Mouse (Mus musculus) B cell, adult 62 days (primary cell): ENCODE results near the gene Clec4a1. TPM values are rescaled to one million over a fixed set of nuclear protein-coding genes. Genes with fewer than 3 reads are reported as not detected.

ENCODE experiments used
- total RNA-seq: library from RNA; stranded (reverse); gene quantifications from 4 replicates; pipeline ENCODE4 v1.2.4, GENCODE M21; 2023

Clec4a1 gene
- total RNA-seq: 0.47 to 1.5 TPM (median 1.2 TPM) in 4 replicates

DNA sequence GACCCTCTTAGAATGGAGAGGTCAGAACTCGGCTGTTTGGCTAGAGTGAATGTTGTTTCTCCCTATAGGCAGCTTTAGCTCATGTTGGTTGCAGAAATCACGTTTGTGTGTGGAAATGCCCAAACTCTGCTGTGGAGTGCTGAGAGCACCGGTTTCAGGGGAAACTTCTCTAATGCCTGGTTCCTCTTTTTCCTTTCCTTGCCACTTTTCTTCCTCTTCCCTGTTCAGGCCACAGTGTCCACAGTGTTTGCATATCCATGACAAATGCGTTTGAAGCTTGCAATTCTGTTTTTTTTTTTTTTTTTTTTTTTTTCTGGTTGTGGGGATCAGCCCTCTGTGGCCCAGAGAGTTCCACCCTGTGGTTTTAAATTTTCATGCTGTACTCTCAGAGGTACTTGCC lies at the start of gene Clec4a1:
Gene Clec4a1 (plus strand): TSS at position 398 of the 400 bp plus-strand sequence.

DNA sequence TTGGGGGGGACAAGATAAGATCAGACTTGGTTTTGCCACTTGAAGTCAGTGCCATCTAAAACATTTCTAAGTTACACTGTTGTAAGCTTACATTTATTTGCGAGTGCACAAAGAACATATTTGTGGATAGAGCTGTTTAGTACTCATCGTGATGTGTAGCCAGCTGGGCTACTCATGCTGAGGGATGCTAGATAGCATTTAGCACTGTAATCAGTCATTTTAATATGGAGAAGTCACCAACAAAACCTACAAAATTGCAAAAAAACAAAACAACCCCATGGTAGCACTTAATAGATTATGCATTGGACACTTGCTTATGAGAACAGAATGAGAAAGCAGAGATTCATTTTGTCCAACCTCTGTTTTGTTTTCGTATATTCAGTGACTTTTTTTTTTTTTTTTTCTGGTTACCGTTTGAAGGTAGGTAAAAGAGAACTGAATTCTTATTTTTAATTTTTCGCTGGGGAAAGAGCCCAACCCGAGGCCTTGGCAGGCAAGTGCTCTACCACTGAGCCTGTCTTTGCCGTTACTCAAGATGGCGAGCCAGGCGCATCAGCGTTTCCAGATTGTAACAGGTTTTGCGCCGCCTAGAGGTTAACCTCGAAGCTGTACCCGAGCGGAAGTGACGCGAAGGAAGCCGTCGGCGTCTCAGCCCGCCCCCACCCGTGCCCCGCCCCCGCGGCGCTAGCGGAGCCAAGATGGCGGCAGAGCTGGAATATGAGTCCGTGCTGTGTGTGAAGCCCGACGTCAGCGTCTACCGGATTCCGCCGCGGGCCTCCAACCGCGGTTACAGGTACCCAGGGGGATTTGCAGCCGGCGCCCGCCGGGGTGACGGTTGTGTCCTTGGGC lies 47.6 kb upstream of the Clec4a1 start, which contains the start of gene Necap1:
Gene Necap1 (plus strand): TSS at position 604 of the 849 bp plus-strand sequence.

DNA sequence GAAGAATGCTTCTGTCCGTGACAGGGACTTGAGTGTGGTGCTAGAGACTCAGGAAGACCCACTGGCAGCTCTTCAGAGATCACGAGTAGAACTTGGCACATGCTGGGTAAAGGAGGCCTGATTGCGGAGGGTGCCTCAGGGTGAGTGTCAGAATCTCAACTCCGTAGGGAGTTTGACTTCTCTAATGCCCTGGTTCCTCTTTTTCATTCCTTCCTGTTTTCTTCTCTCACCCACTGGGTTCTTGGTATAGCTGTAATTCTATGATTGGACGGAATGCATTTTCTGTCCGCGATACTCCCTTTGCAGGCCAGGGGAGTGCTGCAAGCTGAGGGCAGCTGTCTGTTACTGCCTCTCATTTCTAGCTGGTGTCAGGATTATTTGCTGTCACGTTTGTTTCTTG lies 30.8 kb downstream of the Clec4a1 start, which contains the start of gene Clec4a3:
Gene Clec4a3 (plus strand): TSS at position 115 of the 400 bp plus-strand sequence.

Other genes with a start within 250 kb of the Clec4a1 start
- not detected in 4 replicates for gene Nanog, start 214.4 kb upstream of the Clec4a1 start, total RNA-seq
- gene Slc2a3, start 120.2 kb upstream of the Clec4a1 start, total RNA-seq: 45.2 to 48.3 TPM (median 46.5 TPM) in 4 replicates
- gene Foxj2, start 101.9 kb upstream of the Clec4a1 start, total RNA-seq: 53.6 to 58.7 TPM (median 57.0 TPM) in 4 replicates
- not detected in 4 replicates for gene C3ar1, start 65.7 kb upstream of the Clec4a1 start, total RNA-seq
- gene Necap1, start 47.4 kb upstream of the Clec4a1 start, total RNA-seq: 98.1 to 106 TPM (median 104 TPM) in 4 replicates
- gene Clec4a3, start 30.7 kb downstream of the Clec4a1 start, total RNA-seq: 2.6 to 6.2 TPM (median 5.0 TPM) in 4 replicates
- gene Clec4a4, start 68.5 kb downstream of the Clec4a1 start, total RNA-seq: not detected in 4 replicates
- gene Clec4b1, start 128.1 kb downstream of the Clec4a1 start, total RNA-seq: not detected in 4 replicates
- 1.5 to 3.7 TPM (median 1.9 TPM) in 4 replicates for gene Clec4a2, start 184.6 kb downstream of the Clec4a1 start, total RNA-seq